ENCODE assay signal across 26 mouse cellular contexts in the genomic region with DNA sequence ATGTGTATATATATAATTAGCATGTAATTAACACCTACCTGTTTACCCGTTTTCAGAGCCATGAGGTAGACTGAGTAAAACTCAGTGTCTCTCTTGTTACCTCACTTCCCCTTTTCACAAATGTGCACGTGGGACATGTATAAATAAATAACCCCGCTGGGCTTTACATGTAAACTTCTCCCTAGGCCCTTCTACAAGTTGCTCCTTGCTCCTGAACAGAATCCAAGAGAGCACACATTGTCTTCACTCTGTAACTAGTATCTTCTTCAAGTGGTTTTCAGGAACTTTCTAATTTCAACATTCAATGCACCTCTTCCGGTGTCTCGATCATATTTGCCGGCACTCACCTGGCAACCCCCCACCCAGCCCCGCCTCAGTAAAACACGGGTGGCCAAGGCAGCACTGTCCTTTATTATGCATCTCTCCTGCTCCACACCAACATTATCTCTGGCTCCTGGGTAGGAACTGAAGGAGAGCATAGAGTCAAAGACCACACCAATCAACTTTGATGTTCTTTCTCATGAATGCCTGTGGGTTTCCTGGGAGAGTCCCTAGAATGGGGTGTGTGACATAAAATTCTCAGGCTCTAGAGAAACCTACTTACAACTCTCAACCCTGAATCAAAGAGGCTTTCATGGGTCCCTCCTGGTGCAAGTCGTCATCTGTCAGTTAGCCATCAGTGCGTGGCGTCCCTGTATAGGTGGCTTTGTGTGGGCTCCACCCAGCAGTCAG. TPM values are rescaled to one million over a fixed set of nuclear protein-coding genes. Genes with fewer than 3 reads are reported as not detected.
A peak's percentile ranks its signal among the peaks of the same experiment; 100 is the strongest.
DNase-seq lines count a peak whose midpoint lies in the region; ATAC-seq and TF ChIP-seq lines count a peak whose summit lies in the region.
"Had no signal": no experiment of that assay in that cellular context is flagged by ENCODE, and none has a peak within 500 bp of the region (broad histone marks: within the 10 kb centered on the region; RNA-seq: fewer than 3 reads in every experiment).

No protein-coding gene starts in this region.

- no peak overlapping the region for H3K4me3 ChIP-seq in embryonic fibroblast, embryonic 13.5 days (ENCODE audit: insufficient read depth, low read length)
- H3K4me3 ChIP-seq: embryonic facial prominence, embryonic 10.5 days; forebrain, embryonic 10.5 days; heart, adult 2 months; heart, embryonic 13.5 days; kidney, embryonic 15.5 days; left cerebral cortex, adult 2 months; limb, embryonic 10.5 days; liver, embryonic 15.5 days had no signal

- peak overlapping the region; percentile 9; the same call in 1 of the 2 replicates for H3K27ac ChIP-seq in embryonic fibroblast, embryonic 13.5 days (ENCODE audit: insufficient read depth, low read length)
- H3K27ac ChIP-seq: embryonic facial prominence, embryonic 10.5 days; forebrain, embryonic 10.5 days; heart, adult 2 months; heart, embryonic 13.5 days; hindbrain, embryonic 14.5 days; kidney, embryonic 15.5 days; left cerebral cortex, adult 2 months; limb, embryonic 10.5 days; liver, embryonic 15.5 days had no signal

- TF ChIP-seq POLR2A in embryonic fibroblast, embryonic 13.5 days (IDR thresholded peaks at IDR 0.05; ENCODE audit: low read depth, low read length) = no peak

- no peak for TF ChIP-seq CTCF in embryonic fibroblast, embryonic 13.5 days (IDR thresholded peaks at IDR 0.05; ENCODE audit: borderline replicate concordance, insufficient read depth, low read length)

- DNase-seq in A20 (ENCODE audit: low read depth, low spot score) = peak; percentile 78
- DNase-seq in CD4-positive, CD25-positive, alpha-beta regulatory T cell, adult 2 months (ENCODE audit: low read depth, low spot score) = peak; percentile 71
- peak; percentile 53 to 55 for DNase-seq in natural killer cell, adult 2 months (ENCODE audit: low spot score in 2 of 2)
- DNase-seq in adrenal gland, adult 2 months = no peak
- no peak for DNase-seq in layer of hippocampus, postnatal 14 days (ENCODE audit: low spot score in 2 of 2)
- DNase-seq: cerebellum, adult 11-12 months; cerebellum, postnatal 10 days; gastrocnemius, postnatal 25 days; heart, adult 2 months; heart, postnatal 14 days; kidney, postnatal 4 days; layer of hippocampus, adult 9-11 months; liver; lung, postnatal 4 days; midbrain, embryonic 14.5 days had no signal

- peaks cover 27% of the 10 kb centered on the region for H3K4me1 ChIP-seq in embryonic fibroblast, embryonic 13.5 days (ENCODE audit: control insufficient read depth, insufficient read depth, low read length)

- no peak for ATAC-seq in cerebellum, adult (ENCODE audit: insufficient number of reproducible peaks, low FRiP score, low TSS enrichment)
- ATAC-seq: intestine, embryonic 16.5 days had no signal

RNA-seq across cellular contexts. Expression of a gene that starts 47.7 kb away (rescaled TPM):
- polyA plus RNA-seq in embryonic fibroblast, embryonic 13.5 days (2011; ENCODE audit: insufficient read length, low read depth, missing spikeins) = 56.6 and 84.6 TPM in 2 replicates
- 10 to 100 TPM; 27.5 TPM for total RNA-seq in adrenal gland, adult 2 months (2021)
- 14.8 and 24.6 TPM in 2 replicates for polyA plus RNA-seq in adrenal gland, adult 2 months (2012; rRNA removed)
- total RNA-seq in layer of hippocampus, postnatal 14 days (2021) = 10 to 100 TPM; 61.3 to 61.5 TPM

Comparison
In these comparisons a context has a peak if more than half of its experiments do, and no peak if none do; other contexts are left out.
1. DNase-seq: peak in A20 (single experiment), CD4-positive, CD25-positive, alpha-beta regulatory T cell, adult 2 months (single experiment) and natural killer cell, adult 2 months (2 of 2); none in adrenal gland, adult 2 months (single experiment) and layer of hippocampus, postnatal 14 days (0 of 2).